Mouse (Mus musculus) heart, postnatal 4 days (tissue): Measurements from ENCODE around the gene Atxn7l2. TPM values are rescaled to one million over a fixed set of nuclear protein-coding genes. Genes with fewer than 3 reads are reported as not detected.

Source experiments
- DNase-seq: peaks from one replicate; pipeline ENCODE4 v3.0.0; 2021
- total RNA-seq, 2 experiments: library from RNA; stranded (reverse); gene quantifications; 2 replicates each; pipeline ENCODE4 v1.2.3; 2021

The Atxn7l2 gene
- total RNA-seq, 2 experiments from 2014 or later, result 6.9 to 7.7 TPM

- DNase-seq, result no peak
These were observed 31.7 kb downstream of the Atxn7l2 start for GRCm38 (mm10) chr3:108178756-108179715.

- peak; percentile 50 for DNase-seq
These were observed 35.8 kb downstream of the Atxn7l2 start for GRCm38 (mm10) chr3:108174672-108175531.

- DNase-seq, result no peak
These were observed 41.5 kb downstream of the Atxn7l2 start for GRCm38 (mm10) chr3:108169199-108169598.

GRCm38 (mm10) chr3:108167499-108167898, 43.2 kb downstream of the Atxn7l2 start:
- DNase-seq, result no peak

- peak; percentile 60 for DNase-seq
These were observed 44.1 kb downstream of the Atxn7l2 start for GRCm38 (mm10) chr3:108166486-108167211.

GRCm38 (mm10) chr3:108165532-108166315, 45.0 kb downstream of the Atxn7l2 start:
- DNase-seq, result no peak

GRCm38 (mm10) chr3:108164807-108165206, 45.9 kb downstream of the Atxn7l2 start:
- DNase-seq, result peak; percentile 87

GRCm38 (mm10) chr3:108164091-108164490, 46.6 kb downstream of the Atxn7l2 start:
- no peak for DNase-seq

GRCm38 (mm10) chr3:108158383-108159037, 52.2 kb downstream of the Atxn7l2 start:
- DNase-seq, result no peak

GRCm38 (mm10) chr3:108154656-108155055, 56.1 kb downstream of the Atxn7l2 start, which contains the start of gene Gpr61:
Gpr61 (minus strand) TSS chr3:108154882.
- no peak for DNase-seq

- DNase-seq, result no peak
These were observed 58.4 kb downstream of the Atxn7l2 start for GRCm38 (mm10) chr3:108152290-108152689.

Other genes starting within 250 kb of the Atxn7l2 start
- gene Gstm3, start 241.7 kb downstream of the Atxn7l2 start, total RNA-seq, result not detected
- gene Gstm2, start 224.5 kb downstream of the Atxn7l2 start, total RNA-seq, result 10 to 100 TPM; 43.2 to 43.6 TPM
- 10 to 100 TPM; 46.2 to 48.4 TPM for gene Gstm1, start 193.0 kb downstream of the Atxn7l2 start, total RNA-seq
- 10 to 100 TPM; 11.8 to 12.7 TPM for gene Gstm4, start 166.0 kb downstream of the Atxn7l2 start, total RNA-seq
- gene Ampd2, start 124.3 kb downstream of the Atxn7l2 start, total RNA-seq, result 10 to 100 TPM; 16.7 to 16.9 TPM
- under 1 TPM; 0.31 to 0.34 TPM for gene Gnat2, start 118.1 kb downstream of the Atxn7l2 start, total RNA-seq
- 10 to 100 TPM; 41.6 to 41.8 TPM for gene Gnai3, start 64.8 kb downstream of the Atxn7l2 start, total RNA-seq
- gene Gpr61, start 56.1 kb downstream of the Atxn7l2 start, total RNA-seq, result not detected
- gene Amigo1, start 24.6 kb downstream of the Atxn7l2 start, total RNA-seq, result 1 to 10 TPM; 7.1 to 8.1 TPM
- 1 to 10 TPM; 4.9 to 5.4 TPM for gene Cyb561d1, start 9.7 kb downstream of the Atxn7l2 start, total RNA-seq
- 1 to 10 TPM; 2.6 to 4.1 TPM for gene Sypl2, start 15.7 kb upstream of the Atxn7l2 start, total RNA-seq
- gene Psma5, start 46.0 kb upstream of the Atxn7l2 start, total RNA-seq, result 10 to 100 TPM; 77.4 to 81.8 TPM
- 10 to 100 TPM; 28.9 to 32.3 TPM for gene Sort1, start 73.1 kb upstream of the Atxn7l2 start, total RNA-seq
- gene Mybphl, start 154.0 kb upstream of the Atxn7l2 start, total RNA-seq, result 10 to 100 TPM; 44.7 to 57.2 TPM
- 1 to 10 TPM; 6.7 to 8.8 TPM for gene Psrc1, start 172.9 kb upstream of the Atxn7l2 start, total RNA-seq
- gene Celsr2, start 204.6 kb upstream of the Atxn7l2 start, total RNA-seq, result 1 to 10 TPM; 9.0 to 9.5 TPM
- gene Sars, start 234.3 kb upstream of the Atxn7l2 start, total RNA-seq, result 10 to 100 TPM; 88.2 to 90.6 TPM